Mouse (Mus musculus) hindbrain, embryonic 15.5 days (tissue): ENCODE results near the gene Xpc. TPM values are rescaled to one million over a fixed set of nuclear protein-coding genes. Genes with fewer than 3 reads are reported as not detected.

Experiments used
- ATAC-seq: fragments of 200-750 bp; cut with Nextera tagmentation; 2 replicates; pipeline ENCODE4 v1.8.0; 2017; ENCODE audit warnings: low read depth, moderate number of reproducible peaks, moderate TSS enrichment; ENCODE audit not compliant: low FRiP score
- H3K27ac ChIP-seq: fragments of 300-500 bp; sonication (generic); replicated peaks from 2 replicates; pipeline ENCODE4 v1.5.1; 2015; ENCODE audit warnings: mild to moderate bottlenecking, inconsistent platforms
- H3K27me3 ChIP-seq: fragments of 300-500 bp; sonication (generic); 2 replicates; pipeline ENCODE4 v1.6.1; 2015; ENCODE audit warnings: control low read depth, inconsistent platforms
- H3K36me3 ChIP-seq: fragments of 300-500 bp; sonication (generic); 2 replicates; pipeline ENCODE4 v1.6.1; 2015; ENCODE audit warnings: control low read depth, inconsistent platforms
- H3K4me1 ChIP-seq: fragments of 300-500 bp; sonication (generic); replicated peaks from 2 replicates; pipeline ENCODE4 v1.6.1; 2015; ENCODE audit warnings: control low read depth, inconsistent platforms
- H3K4me2 ChIP-seq: fragments of 300-500 bp; sonication (generic); 2 replicates; pipeline ENCODE4 v1.6.1; 2015; ENCODE audit warnings: moderate library complexity, mild to moderate bottlenecking, inconsistent platforms
- H3K4me3 ChIP-seq: fragments of 300-500 bp; sonication (generic); 2 replicates; pipeline ENCODE4 v1.5.1; 2015; ENCODE audit warnings: mild to moderate bottlenecking, inconsistent platforms
- H3K9ac ChIP-seq: fragments of 300-500 bp; sonication (generic); 2 replicates; pipeline ENCODE4 v1.6.1; 2015; ENCODE audit warnings: inconsistent platforms
- H3K9me3 ChIP-seq: fragments of 300-500 bp; sonication (generic); 2 replicates; pipeline ENCODE4 v1.6.1; 2016; ENCODE audit warnings: control low read depth, inconsistent platforms
- WGBS: fragments of 180-500 bp; shearing (Covaris S2); methylation state at CpG from one replicate; pipeline ENCODE4 v1.1.7; 2015; 5-methylcytosine and 5-hydroxymethylcytosine counted together
- polyA plus RNA-seq: library from polyadenylated mRNA; unstranded; fragments of >200 nt; fragmentation: Nextera tagmentation; extraction: Ambion mirVana; gene quantifications from 2 replicates; pipeline ENCODE4 v1.2.1, GENCODE M21; 2015

Xpc gene
- polyA plus RNA-seq: 16.7 and 18.6 TPM in 2 replicates

- peak within 1 kb of the TSS; percentile 91 for H3K9ac ChIP-seq
- H3K27ac ChIP-seq: peak within 1 kb of the TSS; percentile 72
- peak within 1 kb of the TSS; percentile 94 for H3K4me3 ChIP-seq
- ATAC-seq: peak; percentile 97
- peaks cover 29% of the 10 kb centered on the region for H3K36me3 ChIP-seq
- peak within 1 kb of the TSS; percentile 93 for H3K4me2 ChIP-seq
- H3K9me3 ChIP-seq: no peaks in the 10 kb centered on the region
- peaks cover 34% of the 10 kb centered on the region for H3K4me1 ChIP-seq
- H3K27me3 ChIP-seq: no peaks in the 10 kb centered on the region
- WGBS: under 1% methylated on average over 80 of the region's 80 CpGs
Measured at GRCm38 (mm10) chr6:91515545-91516449, at the start of gene Xpc, which contains the start of gene Lsm3. Gene Xpc, minus strand, starts transcription at chr6:91515888. Gene Lsm3, plus strand, starts transcription at chr6:91515928.

- no peak overlapping the region for H3K27ac ChIP-seq
- no peaks in the 10 kb centered on the region for H3K27me3 ChIP-seq
- no peaks in the 10 kb centered on the region for H3K4me1 ChIP-seq
- H3K36me3 ChIP-seq: no peaks in the 10 kb centered on the region
- H3K9ac ChIP-seq: no peak overlapping the region
- H3K9me3 ChIP-seq: no peaks in the 10 kb centered on the region
- ATAC-seq: no peak
- H3K4me3 ChIP-seq: no peak overlapping the region
- no peak overlapping the region for H3K4me2 ChIP-seq
- WGBS: 80% methylated on average over 3 of the region's 3 CpGs
Measured at GRCm38 (mm10) chr6:91563031-91563430, 47.3 kb upstream of the Xpc start.

GRCm38 (mm10) chr6:91560186-91560585 lies 44.5 kb upstream of the Xpc start:
- ATAC-seq: no peak
- Histone ChIP-seq H3K27me3 (no peaks in the 10 kb centered on the region), H3K9ac (no peak overlapping the region), H3K4me1 (no peaks in the 10 kb centered on the region), H3K9me3 (no peaks in the 10 kb centered on the region), H3K4me3 (no peak overlapping the region), H3K4me2 (no peak overlapping the region), H3K36me3 (no peaks in the 10 kb centered on the region), H3K27ac (no peak overlapping the region)
- WGBS: 98% methylated on average over 3 of the region's 3 CpGs

- no peaks in the 10 kb centered on the region for H3K36me3 ChIP-seq
- no peak for ATAC-seq
- H3K27me3 ChIP-seq: no peaks in the 10 kb centered on the region
- no peaks in the 10 kb centered on the region for H3K4me1 ChIP-seq
- H3K9me3 ChIP-seq: no peaks in the 10 kb centered on the region
- no peak overlapping the region for H3K9ac ChIP-seq
- 54% methylated on average over 4 of the region's 4 CpGs for WGBS
- H3K4me3 ChIP-seq: no peak overlapping the region
- no peak overlapping the region for H3K4me2 ChIP-seq
- H3K27ac ChIP-seq: no peak overlapping the region
Measured at GRCm38 (mm10) chr6:91559371-91559770, 43.7 kb upstream of the Xpc start.

GRCm38 (mm10) chr6:91558565-91558964 lies 42.9 kb upstream of the Xpc start:
- Histone ChIP-seq H3K27ac (no peak overlapping the region), H3K9me3 (no peaks in the 10 kb centered on the region), H3K4me3 (no peak overlapping the region), H3K36me3 (no peaks in the 10 kb centered on the region), H3K27me3 (no peaks in the 10 kb centered on the region), H3K4me1 (no peaks in the 10 kb centered on the region), H3K4me2 (no peak overlapping the region), H3K9ac (no peak overlapping the region)
- WGBS: 72% methylated on average over 1 of the region's 1 CpGs
- no peak for ATAC-seq

- Histone ChIP-seq H3K4me1 (no peaks in the 10 kb centered on the region), H3K4me2 (no peak overlapping the region), H3K9me3 (no peaks in the 10 kb centered on the region), H3K27ac (no peak overlapping the region), H3K4me3 (no peak overlapping the region), H3K9ac (no peak overlapping the region), H3K27me3 (no peaks in the 10 kb centered on the region), H3K36me3 (no peaks in the 10 kb centered on the region)
- no peak for ATAC-seq
- 65% methylated on average over 3 of the region's 3 CpGs for WGBS
Measured at GRCm38 (mm10) chr6:91552693-91553092, 37.0 kb upstream of the Xpc start.

- no peak overlapping the region for H3K4me2 ChIP-seq
- no peak overlapping the region for H3K9ac ChIP-seq
- H3K36me3 ChIP-seq: no peaks in the 10 kb centered on the region
- no peaks in the 10 kb centered on the region for H3K4me1 ChIP-seq
- no peaks in the 10 kb centered on the region for H3K27me3 ChIP-seq
- no peaks in the 10 kb centered on the region for H3K9me3 ChIP-seq
- H3K27ac ChIP-seq: no peak overlapping the region
- no peak for ATAC-seq
- no peak overlapping the region for H3K4me3 ChIP-seq
- 97% methylated on average over 3 of the region's 3 CpGs for WGBS
Measured at GRCm38 (mm10) chr6:91551671-91552070, 36.0 kb upstream of the Xpc start.

GRCm38 (mm10) chr6:91549621-91550020 lies 33.9 kb upstream of the Xpc start:
- Histone ChIP-seq H3K27me3 (no peaks in the 10 kb centered on the region), H3K9ac (no peak overlapping the region), H3K36me3 (no peaks in the 10 kb centered on the region), H3K4me1 (no peaks in the 10 kb centered on the region), H3K4me3 (no peak overlapping the region), H3K4me2 (no peak overlapping the region), H3K27ac (no peak overlapping the region), H3K9me3 (no peaks in the 10 kb centered on the region)
- ATAC-seq: no peak
- WGBS: 80% methylated on average over 5 of the region's 5 CpGs

GRCm38 (mm10) chr6:91547313-91547712 lies 31.6 kb upstream of the Xpc start:
- ATAC-seq: no peak
- Histone ChIP-seq H3K27ac (no peak overlapping the region), H3K4me1 (no peaks in the 10 kb centered on the region), H3K9ac (no peak overlapping the region), H3K4me2 (no peak overlapping the region), H3K36me3 (no peaks in the 10 kb centered on the region), H3K9me3 (no peaks in the 10 kb centered on the region), H3K4me3 (no peak overlapping the region), H3K27me3 (no peaks in the 10 kb centered on the region)
- 67% methylated on average over 1 of the region's 1 CpGs for WGBS

- no peak overlapping the region for H3K9ac ChIP-seq
- H3K27ac ChIP-seq: no peak overlapping the region
- ATAC-seq: no peak
- H3K4me1 ChIP-seq: no peaks in the 10 kb centered on the region
- no peaks in the 10 kb centered on the region for H3K36me3 ChIP-seq
- H3K4me2 ChIP-seq: no peak overlapping the region
- H3K4me3 ChIP-seq: no peak overlapping the region
- no peaks in the 10 kb centered on the region for H3K27me3 ChIP-seq
- H3K9me3 ChIP-seq: no peaks in the 10 kb centered on the region
- WGBS: 67% methylated on average over 9 of the region's 9 CpGs
Measured at GRCm38 (mm10) chr6:91546241-91546884, 30.7 kb upstream of the Xpc start.

- 88% methylated on average over 5 of the region's 5 CpGs for WGBS
- no peak overlapping the region for H3K4me3 ChIP-seq
- H3K27ac ChIP-seq: no peak overlapping the region
- H3K27me3 ChIP-seq: no peaks in the 10 kb centered on the region
- no peak overlapping the region for H3K4me2 ChIP-seq
- no peaks in the 10 kb centered on the region for H3K36me3 ChIP-seq
- no peak for ATAC-seq
- H3K4me1 ChIP-seq: 0 out of 2 replicates have a peak, but pooled peaks cover 3% of the 10 kb centered on the region
- no peak overlapping the region for H3K9ac ChIP-seq
- H3K9me3 ChIP-seq: no peaks in the 10 kb centered on the region
Measured at GRCm38 (mm10) chr6:91543056-91543455, 27.4 kb upstream of the Xpc start.

- no peak for ATAC-seq
- Histone ChIP-seq H3K36me3 (no peaks in the 10 kb centered on the region), H3K9ac (no peak overlapping the region), H3K27me3 (no peaks in the 10 kb centered on the region), H3K4me1 (0 out of 2 replicates have a peak, but pooled peaks cover 3% of the 10 kb centered on the region), H3K4me2 (no peak overlapping the region), H3K9me3 (no peaks in the 10 kb centered on the region), H3K4me3 (no peak overlapping the region), H3K27ac (no peak overlapping the region)
- 54% methylated on average over 3 of the region's 3 CpGs for WGBS
Measured at GRCm38 (mm10) chr6:91541276-91541675, 25.6 kb upstream of the Xpc start.
